Mouse (Mus musculus) olfactory bulb, adult 2 months (tissue): Measurements from ENCODE around the gene Polr1b. TPM values are rescaled to one million over a fixed set of nuclear protein-coding genes. Genes with fewer than 3 reads are reported as not detected.
A peak's percentile ranks its signal among the peaks of the same experiment; 100 is the strongest.

Experiments used
- H3K27ac ChIP-seq: fragments of 200-500 bp; 2 replicates; pipeline ENCODE4 v1.5.1; 2012; ENCODE audit warnings: low read depth, low read length; ENCODE audit not compliant: insufficient read depth
- H3K4me1 ChIP-seq: fragments of 200-500 bp; 2 replicates; pipeline ENCODE4 v1.6.1; 2012; ENCODE audit warnings: low read length; ENCODE audit not compliant: control insufficient read depth, insufficient read depth
- H3K4me3 ChIP-seq: fragments of 200-500 bp; 2 replicates; pipeline ENCODE4 v1.5.1; 2012; ENCODE audit warnings: mild to moderate bottlenecking, low read depth, low read length, moderate library complexity; ENCODE audit not compliant: insufficient read depth
- CTCF ChIP-seq: fragments of 200-500 bp; IDR thresholded peaks from 2 replicates; pipeline ENCODE4 v1.5.1; 2012; ENCODE audit warnings: low read depth, mild to moderate bottlenecking, low read length, moderate library complexity; ENCODE audit not compliant: insufficient read depth
- POLR2A ChIP-seq: fragments of 200-500 bp; IDR thresholded peaks from 2 replicates; pipeline ENCODE4 v1.6.1; 2012; ENCODE audit warnings: mild to moderate bottlenecking, low read depth, low read length, moderate library complexity; ENCODE audit not compliant: insufficient read depth
- WGBS: fragments of 180-500 bp; shearing (Covaris S2); methylation state at CpG from one replicate; pipeline ENCODE4 v1.1.7; 2018; 5-methylcytosine and 5-hydroxymethylcytosine counted together
- polyA plus RNA-seq: library from polyadenylated mRNA; stranded (reverse); fragments of >200 nt; gene quantifications from 2 replicates; pipeline ENCODE4 v1.2.4, GENCODE M21; 2012; ENCODE audit warnings: low replicate concordance; ENCODE audit not compliant: missing spikeins, insufficient read depth, insufficient read length

Gene Polr1b
- polyA plus RNA-seq, 1 experiment = not detected

GRCm38 (mm10) chr2:129066326-129066725 lies 34.5 kb upstream of the Polr1b start:
- H3K4me3 ChIP-seq = peak overlapping the region; percentile 63
- TF ChIP-seq CTCF = no peak
- TF ChIP-seq POLR2A = no peak
- peaks cover 6% of the 10 kb centered on the region for H3K4me1 ChIP-seq
- H3K27ac ChIP-seq = 0 out of 2 replicates have a peak overlapping the region, but pooled peaks have one; percentile 11
- under 1% methylated on average over 20 of the region's 20 CpGs for WGBS

- H3K4me3 ChIP-seq = no peak overlapping the region
- TF ChIP-seq CTCF (no peak), POLR2A (no peak)
- no peak overlapping the region for H3K27ac ChIP-seq
- peaks cover 6% of the 10 kb centered on the region for H3K4me1 ChIP-seq
- WGBS = 70% methylated on average over 3 of the region's 3 CpGs
Measured at GRCm38 (mm10) chr2:129070296-129070695, 30.5 kb upstream of the Polr1b start.

GRCm38 (mm10) chr2:129078313-129078712 lies 22.5 kb upstream of the Polr1b start:
- WGBS = 89% methylated on average over 3 of the region's 3 CpGs
- Histone ChIP-seq H3K4me1 (no peaks in the 10 kb centered on the region), H3K27ac (no peak overlapping the region), H3K4me3 (no peak overlapping the region)
- TF ChIP-seq POLR2A (no peak), CTCF (no peak)

- 88% methylated on average over 2 of the region's 2 CpGs for WGBS
- TF ChIP-seq POLR2A (no peak), CTCF (no peak)
- H3K4me3 ChIP-seq = no peak overlapping the region
- no peaks in the 10 kb centered on the region for H3K4me1 ChIP-seq
- H3K27ac ChIP-seq = no peak overlapping the region
Measured at GRCm38 (mm10) chr2:129079194-129079593, 21.6 kb upstream of the Polr1b start.

GRCm38 (mm10) chr2:129081097-129081496 lies 19.7 kb upstream of the Polr1b start:
- H3K4me1 ChIP-seq = no peaks in the 10 kb centered on the region
- no peak overlapping the region for H3K4me3 ChIP-seq
- TF ChIP-seq POLR2A (0 out of 2 replicates have a peak, but pooled peaks have one; percentile 21), CTCF (no peak)
- 68% methylated on average over 13 of the region's 13 CpGs for WGBS
- H3K27ac ChIP-seq = no peak overlapping the region

- Histone ChIP-seq H3K27ac (no peak overlapping the region), H3K4me1 (no peaks in the 10 kb centered on the region), H3K4me3 (no peak overlapping the region)
- 92% methylated on average over 5 of the region's 5 CpGs for WGBS
- TF ChIP-seq CTCF (no peak), POLR2A (no peak)
Measured at GRCm38 (mm10) chr2:129083514-129083913, 17.3 kb upstream of the Polr1b start.

- TF ChIP-seq POLR2A = no peak
- peak; percentile 40; the same call in 1 of the 2 replicates for TF ChIP-seq CTCF
- H3K4me1 ChIP-seq = peaks cover 6% of the 10 kb centered on the region
- WGBS = 44% methylated on average over 2 of the region's 2 CpGs
- no peak overlapping the region for H3K4me3 ChIP-seq
- H3K27ac ChIP-seq = no peak overlapping the region
Measured at GRCm38 (mm10) chr2:129084959-129085358, 15.8 kb upstream of the Polr1b start.

- TF ChIP-seq CTCF = no peak
- TF ChIP-seq POLR2A = no peak
- WGBS = 97% methylated on average over 1 of the region's 1 CpGs
- H3K4me3 ChIP-seq = no peak overlapping the region
- H3K27ac ChIP-seq = no peak overlapping the region
- peaks cover 18% of the 10 kb centered on the region for H3K4me1 ChIP-seq
Measured at GRCm38 (mm10) chr2:129087520-129087919, 13.3 kb upstream of the Polr1b start.

- no peak for TF ChIP-seq CTCF
- TF ChIP-seq POLR2A = no peak
- Histone ChIP-seq H3K4me3 (no peak overlapping the region), H3K27ac (peak overlapping the region; percentile 55), H3K4me1 (peaks cover 33% of the 10 kb centered on the region)
- 50% methylated on average over 4 of the region's 4 CpGs for WGBS
Measured at GRCm38 (mm10) chr2:129090370-129090769, 10.4 kb upstream of the Polr1b start.

GRCm38 (mm10) chr2:129092810-129093209 lies 8.0 kb upstream of the Polr1b start:
- TF ChIP-seq POLR2A (no peak), CTCF (no peak)
- 77% methylated on average over 12 of the region's 12 CpGs for WGBS
- Histone ChIP-seq H3K27ac (no peak overlapping the region), H3K4me3 (no peak overlapping the region), H3K4me1 (peaks cover 33% of the 10 kb centered on the region)
